8 mouse cellular contexts compared by ENCODE assay signal in genomic region chr2:85036507-85037046, GRCm38 (mm10). TPM values are rescaled to one million over a fixed set of nuclear protein-coding genes. Genes with fewer than 3 reads are reported as not detected.
A peak's percentile ranks its signal among the peaks of the same experiment; 100 is the strongest.
DNase-seq lines count a peak whose midpoint lies in the region; ATAC-seq and TF ChIP-seq lines count a peak whose summit lies in the region.

No protein-coding gene starts in this region.

- peak overlapping the region; percentile 85 for H3K4me2 ChIP-seq in limb, embryonic 13.5 days (replicated peaks)
- H3K4me2 ChIP-seq in stomach, embryonic 15.5 days = peak overlapping the region; percentile 78

- WGBS in cerebellum, adult 2 months = 10% methylated on average over 11 of the region's 11 CpGs
- WGBS in thymus, adult 2 months = 18% methylated on average over 11 of the region's 11 CpGs
- WGBS in limb, embryonic 13.5 days = 6% methylated on average over 11 of the region's 11 CpGs
- WGBS in stomach, embryonic 15.5 days = 7% methylated on average over 11 of the region's 11 CpGs

- H3K36me3 ChIP-seq in thymus, adult 2 months (ENCODE audit: control insufficient read depth, insufficient read depth, low read length) = peaks cover 16% of the 10 kb centered on the region
- H3K36me3 ChIP-seq in limb, embryonic 13.5 days = peaks cover 28% of the 10 kb centered on the region
- peaks cover 24% of the 10 kb centered on the region for H3K36me3 ChIP-seq in stomach, embryonic 15.5 days

- DNase-seq in cerebellum, adult 2 months = no peak
- DNase-seq in cerebellum, adult 8-10 months = no peak
- no peak for DNase-seq in thymus, adult 2 months
- no peak for DNase-seq in thymus, postnatal 0 days (ENCODE audit: low spot score)
- no peak for DNase-seq in urinary bladder, adult 2 months (ENCODE audit: low spot score)
- DNase-seq in spleen, postnatal 36 days (ENCODE audit: low spot score in 2 of 2) = no peak

- TF ChIP-seq CTCF in cerebellum, adult 2 months (IDR thresholded peaks at IDR 0.05; ENCODE audit: borderline replicate concordance, insufficient read depth, low read depth, low read length) = no peak
- TF ChIP-seq CTCF in thymus, adult 2 months (IDR thresholded peaks at IDR 0.05; ENCODE audit: borderline replicate concordance, control insufficient read depth, extremely low read depth, insufficient read depth, low read length, poor library complexity) = no peak

- H3K27me3 ChIP-seq in cerebellum, adult 2 months (ENCODE audit: control insufficient read depth, insufficient read depth, low read length) = no peaks in the 10 kb centered on the region
- no peaks in the 10 kb centered on the region for H3K27me3 ChIP-seq in thymus, adult 2 months (ENCODE audit: control insufficient read depth, insufficient read depth, low read length)
- no peaks in the 10 kb centered on the region for H3K27me3 ChIP-seq in limb, embryonic 13.5 days
- H3K27me3 ChIP-seq in stomach, embryonic 15.5 days (replicated peaks) = no peaks in the 10 kb centered on the region

- no peak for TF ChIP-seq POLR2A in cerebellum, adult 2 months (IDR thresholded peaks at IDR 0.05; ENCODE audit: borderline replicate concordance, insufficient read depth, low read length)
- TF ChIP-seq POLR2A in thymus, adult 2 months (IDR thresholded peaks at IDR 0.05; ENCODE audit: control insufficient read depth, extremely low read depth, insufficient read depth, low read length, poor library complexity) = no peak

- peaks cover 8% of the 10 kb centered on the region; the same call in 1 of the 2 replicates for H3K4me1 ChIP-seq in cerebellum, adult 2 months (ENCODE audit: control insufficient read depth, insufficient read depth, low read length)
- H3K4me1 ChIP-seq in thymus, adult 2 months (replicated peaks; ENCODE audit: control insufficient read depth, insufficient read depth, low read length) = peaks cover 15% of the 10 kb centered on the region
- H3K4me1 ChIP-seq in limb, embryonic 13.5 days = peaks cover 22% of the 10 kb centered on the region
- H3K4me1 ChIP-seq in stomach, embryonic 15.5 days = peaks cover 13% of the 10 kb centered on the region; the same call in 1 of the 2 replicates

- H3K9me3 ChIP-seq in limb, embryonic 13.5 days = no peaks in the 10 kb centered on the region
- H3K9me3 ChIP-seq in stomach, embryonic 15.5 days = no peaks in the 10 kb centered on the region

- H3K4me3 ChIP-seq in cerebellum, adult 2 months (replicated peaks; ENCODE audit: insufficient read depth, low read depth, low read length) = peak overlapping the region; percentile 93
- peak overlapping the region; percentile 25 for H3K4me3 ChIP-seq in thymus, adult 2 months (ENCODE audit: control insufficient read depth, insufficient read depth, low read length)
- H3K4me3 ChIP-seq in limb, embryonic 13.5 days = peak overlapping the region; percentile 84
- H3K4me3 ChIP-seq in stomach, embryonic 15.5 days (replicated peaks) = peak overlapping the region; percentile 84

- peak overlapping the region; percentile 96 for H3K9ac ChIP-seq in limb, embryonic 13.5 days
- H3K9ac ChIP-seq in stomach, embryonic 15.5 days = peak overlapping the region; percentile 97; the same call in 1 of the 2 replicates

- H3K27ac ChIP-seq in cerebellum, adult 2 months (ENCODE audit: insufficient read depth, low read length) = no peak overlapping the region
- no peak overlapping the region for H3K27ac ChIP-seq in thymus, adult 2 months (ENCODE audit: control insufficient read depth, insufficient read depth, low read length)
- peak overlapping the region; percentile 63; the same call in 1 of the 2 replicates for H3K27ac ChIP-seq in limb, embryonic 13.5 days
- peak overlapping the region; percentile 81; the same call in 1 of the 2 replicates for H3K27ac ChIP-seq in stomach, embryonic 15.5 days

- peak; percentile 28 for ATAC-seq in limb, embryonic 13.5 days (ENCODE audit: low FRiP score, low read depth)
- peak; percentile 29; the same call in 1 of the 2 replicates for ATAC-seq in stomach, embryonic 15.5 days (ENCODE audit: insufficient read depth, low FRiP score, low read depth)

RNA-seq across cellular contexts. Expression of gene Ssrp1, which starts 0.5 kb away (rescaled TPM):
- polyA plus RNA-seq in cerebellum, adult 2 months (2012; rRNA removed) = 117 TPM in 2 replicates
- polyA plus RNA-seq in thymus, adult 2 months (2012; rRNA removed) = 248 and 287 TPM in 2 replicates
- polyA plus RNA-seq in thymus, postnatal 0 days (2015; fragmentation: Nextera tagmentation; extraction: Ambion mirVana) = 221 and 245 TPM in 2 replicates
- 297 and 301 TPM in 2 replicates for polyA plus RNA-seq in limb, embryonic 13.5 days (2015; fragmentation: Nextera tagmentation; extraction: Ambion mirVana)
- polyA plus RNA-seq in stomach, embryonic 15.5 days (2015; fragmentation: Nextera tagmentation; extraction: Ambion mirVana) = 242 and 244 TPM in 2 replicates
- 81.0 and 88.4 TPM in 2 replicates for polyA plus RNA-seq in urinary bladder, adult 2 months (2012; rRNA removed)

RNA-seq across cellular contexts. Expression of gene P2rx3, which starts 0.7 kb away (rescaled TPM):
- 1.6 TPM in 2 replicates for polyA plus RNA-seq in cerebellum, adult 2 months (2012; rRNA removed)
- 0.38 and 0.54 TPM in 2 replicates for polyA plus RNA-seq in thymus, adult 2 months (2012; rRNA removed)
- polyA plus RNA-seq in thymus, postnatal 0 days (2015; fragmentation: Nextera tagmentation; extraction: Ambion mirVana) = 0.30 and 0.31 TPM in 2 replicates
- 1.0 and 1.1 TPM in 2 replicates for polyA plus RNA-seq in limb, embryonic 13.5 days (2015; fragmentation: Nextera tagmentation; extraction: Ambion mirVana)
- 1.4 and 1.6 TPM in 2 replicates for polyA plus RNA-seq in stomach, embryonic 15.5 days (2015; fragmentation: Nextera tagmentation; extraction: Ambion mirVana)
- polyA plus RNA-seq in urinary bladder, adult 2 months (2012; rRNA removed) = 0.60 and 0.87 TPM in 2 replicates

RNA-seq across cellular contexts. Expression of gene Tnks1bp1, which starts 11.2 kb away (rescaled TPM):
- 38.4 and 39.6 TPM in 2 replicates for polyA plus RNA-seq in cerebellum, adult 2 months (2012; rRNA removed)
- 32.5 and 36.9 TPM in 2 replicates for polyA plus RNA-seq in thymus, adult 2 months (2012; rRNA removed)
- polyA plus RNA-seq in thymus, postnatal 0 days (2015; fragmentation: Nextera tagmentation; extraction: Ambion mirVana) = 8.1 and 8.5 TPM in 2 replicates
- 28.7 and 43.9 TPM in 2 replicates for polyA plus RNA-seq in limb, embryonic 13.5 days (2015; fragmentation: Nextera tagmentation; extraction: Ambion mirVana)
- polyA plus RNA-seq in stomach, embryonic 15.5 days (2015; fragmentation: Nextera tagmentation; extraction: Ambion mirVana) = 38.6 and 48.4 TPM in 2 replicates
- 53.7 and 71.5 TPM in 2 replicates for polyA plus RNA-seq in urinary bladder, adult 2 months (2012; rRNA removed)

RNA-seq across cellular contexts. Expression of gene Prg3, which starts 48.6 kb away (rescaled TPM):
- not detected in 2 replicates for polyA plus RNA-seq in cerebellum, adult 2 months (2012; rRNA removed)
- polyA plus RNA-seq in thymus, adult 2 months (2012; rRNA removed) = 0.48 and 0.88 TPM in 2 replicates
- 0.78 and 1.4 TPM in 2 replicates for polyA plus RNA-seq in thymus, postnatal 0 days (2015; fragmentation: Nextera tagmentation; extraction: Ambion mirVana)
- not detected in 2 replicates for polyA plus RNA-seq in limb, embryonic 13.5 days (2015; fragmentation: Nextera tagmentation; extraction: Ambion mirVana)
- 0.51 TPM in 1 of 2 replicates, not detected in the other for polyA plus RNA-seq in stomach, embryonic 15.5 days (2015; fragmentation: Nextera tagmentation; extraction: Ambion mirVana)
- polyA plus RNA-seq in urinary bladder, adult 2 months (2012; rRNA removed) = not detected in 2 replicates

RNA-seq across cellular contexts. Expression of gene Prg2, which starts 56.3 kb away (rescaled TPM):
- 0.14 and 0.23 TPM in 2 replicates for polyA plus RNA-seq in cerebellum, adult 2 months (2012; rRNA removed)
- polyA plus RNA-seq in thymus, adult 2 months (2012; rRNA removed) = 3.3 and 5.5 TPM in 2 replicates
- 3.0 and 4.2 TPM in 2 replicates for polyA plus RNA-seq in thymus, postnatal 0 days (2015; fragmentation: Nextera tagmentation; extraction: Ambion mirVana)
- polyA plus RNA-seq in limb, embryonic 13.5 days (2015; fragmentation: Nextera tagmentation; extraction: Ambion mirVana) = 0.23 and 0.65 TPM in 2 replicates
- polyA plus RNA-seq in stomach, embryonic 15.5 days (2015; fragmentation: Nextera tagmentation; extraction: Ambion mirVana) = 1.8 and 4.0 TPM in 2 replicates
- polyA plus RNA-seq in urinary bladder, adult 2 months (2012; rRNA removed) = 0.27 and 0.33 TPM in 2 replicates

Comparison
In these comparisons a context has a peak if more than half of its experiments do, and no peak if none do; other contexts are left out.
1. H3K27ac ChIP-seq: peak in limb, embryonic 13.5 days (single experiment) and stomach, embryonic 15.5 days (single experiment); none in cerebellum, adult 2 months (single experiment) and thymus, adult 2 months (single experiment).
2. H3K4me3 ChIP-seq: peak in every context shown above with its lines; median percentile 93 in cerebellum, adult 2 months; 84 in limb, embryonic 13.5 days; 84 in stomach, embryonic 15.5 days; 25 in thymus, adult 2 months.